Mouse (Mus musculus) liver, embryonic 13.5 days (tissue): ENCODE results near the gene Kdm1a. TPM values are rescaled to one million over a fixed set of nuclear protein-coding genes. Genes with fewer than 3 reads are reported as not detected.

ENCODE experiments used
- ATAC-seq: fragments of 200-750 bp; cut with Nextera tagmentation; 2 replicates; pipeline ENCODE4 v1.8.0; 2017; ENCODE audit warnings: low read depth, mild to moderate bottlenecking, moderate number of reproducible peaks, moderate library complexity
- DNase-seq: peaks from one replicate; pipeline ENCODE4 v3.0.0; 2022
- H3K27ac ChIP-seq: fragments of 300-500 bp; sonication (generic); 2 replicates; pipeline ENCODE4 v1.5.1; 2015; ENCODE audit warnings: moderate library complexity, mild to moderate bottlenecking, inconsistent platforms
- H3K27me3 ChIP-seq: fragments of 300-500 bp; sonication (generic); 2 replicates; pipeline ENCODE4 v1.6.1; 2015; ENCODE audit warnings: mild to moderate bottlenecking, inconsistent platforms
- H3K36me3 ChIP-seq: fragments of 300-500 bp; sonication (generic); 2 replicates; pipeline ENCODE4 v1.6.1; 2015; ENCODE audit warnings: mild to moderate bottlenecking, inconsistent platforms
- H3K4me1 ChIP-seq: fragments of 300-500 bp; sonication (generic); replicated peaks from 2 replicates; pipeline ENCODE4 v1.6.1; 2015; ENCODE audit warnings: inconsistent platforms
- H3K4me2 ChIP-seq: fragments of 300-500 bp; sonication (generic); 2 replicates; pipeline ENCODE4 v1.6.1; 2015; ENCODE audit warnings: inconsistent platforms, mild to moderate bottlenecking, moderate library complexity
- H3K4me3 ChIP-seq: fragments of 300-500 bp; sonication (generic); replicated peaks from 2 replicates; pipeline ENCODE4 v1.5.1; 2015; ENCODE audit warnings: mild to moderate bottlenecking, inconsistent platforms
- H3K9ac ChIP-seq: fragments of 300-500 bp; sonication (generic); 2 replicates; pipeline ENCODE4 v1.6.1; 2015; ENCODE audit warnings: mild to moderate bottlenecking, inconsistent platforms
- H3K9me3 ChIP-seq: fragments of 300-500 bp; sonication (generic); replicated peaks from 2 replicates; pipeline ENCODE4 v1.6.1; 2016; ENCODE audit warnings: inconsistent platforms
- WGBS: fragments of 180-500 bp; shearing (Covaris S2); methylation state at CpG from one replicate; pipeline ENCODE4 v1.1.7; 2015; ENCODE audit not compliant: insufficient replicate concordance; 5-methylcytosine and 5-hydroxymethylcytosine counted together
- polyA plus RNA-seq: library from polyadenylated mRNA; unstranded; fragments of >200 nt; fragmentation: Nextera tagmentation; extraction: Ambion mirVana; gene quantifications from 2 replicates; pipeline ENCODE4 v1.2.1, GENCODE M21; 2015

The Kdm1a gene
- polyA plus RNA-seq, 1 experiment from 2014 or later = 11.8 TPM

- no peak overlapping the region for H3K4me3 ChIP-seq
- H3K9ac ChIP-seq = no peak overlapping the region
- no peaks in the 10 kb centered on the region for H3K36me3 ChIP-seq
- no peak for DNase-seq
- ATAC-seq = no peak
- no peaks in the 10 kb centered on the region for H3K9me3 ChIP-seq
- no peak overlapping the region for H3K4me2 ChIP-seq
- H3K27me3 ChIP-seq = peaks cover 33% of the 10 kb centered on the region
- H3K4me1 ChIP-seq = peaks cover 9% of the 10 kb centered on the region
- H3K27ac ChIP-seq = no peak overlapping the region
These were observed 33.5 kb upstream of the Kdm1a start for GRCm38 (mm10) chr4:136635995-136636394.

- DNase-seq = no peak
- WGBS = 84% methylated on average over 11 of the region's 11 CpGs
These were observed 28.9 kb upstream of the Kdm1a start for GRCm38 (mm10) chr4:136631237-136631994.

GRCm38 (mm10) chr4:136626590-136626989 is 24.1 kb upstream of the Kdm1a start:
- no peak for DNase-seq
- H3K36me3 ChIP-seq = no peaks in the 10 kb centered on the region
- H3K4me2 ChIP-seq = no peak overlapping the region
- WGBS = 20% methylated on average over 6 of the region's 6 CpGs
- no peak overlapping the region for H3K27ac ChIP-seq
- H3K27me3 ChIP-seq = no peaks in the 10 kb centered on the region
- H3K9me3 ChIP-seq = no peaks in the 10 kb centered on the region
- no peak for ATAC-seq
- H3K4me1 ChIP-seq = no peaks in the 10 kb centered on the region
- no peak overlapping the region for H3K9ac ChIP-seq
- no peak overlapping the region for H3K4me3 ChIP-seq

More at GRCm38 (mm10) chr4:136631237-136631994, 28.9 kb upstream of the Kdm1a start:
- no peak overlapping the region for H3K4me2 ChIP-seq
- H3K36me3 ChIP-seq = no peaks in the 10 kb centered on the region
- no peak overlapping the region for H3K4me3 ChIP-seq
- no peaks in the 10 kb centered on the region for H3K9me3 ChIP-seq
- H3K27ac ChIP-seq = no peak overlapping the region
- ATAC-seq = no peak
- H3K27me3 ChIP-seq = peaks cover 3% of the 10 kb centered on the region
- no peaks in the 10 kb centered on the region for H3K4me1 ChIP-seq
- H3K9ac ChIP-seq = no peak overlapping the region

GRCm38 (mm10) chr4:136622388-136622787 is 19.9 kb upstream of the Kdm1a start, which contains the start of gene Lactbl1:
TSS of gene Lactbl1 (plus strand) at chr4:136622621.
- H3K9ac ChIP-seq = no peak within 1 kb of the TSS
- H3K4me1 ChIP-seq = no peaks in the 10 kb centered on the region
- no peak within 1 kb of the TSS for H3K4me2 ChIP-seq
- no peaks in the 10 kb centered on the region for H3K27me3 ChIP-seq
- no peaks in the 10 kb centered on the region for H3K36me3 ChIP-seq
- WGBS = 55% methylated on average over 6 of the region's 6 CpGs
- DNase-seq = no peak
- H3K27ac ChIP-seq = no peak within 1 kb of the TSS
- ATAC-seq = no peak
- no peak within 1 kb of the TSS for H3K4me3 ChIP-seq
- no peaks in the 10 kb centered on the region for H3K9me3 ChIP-seq

GRCm38 (mm10) chr4:136621956-136622355 is 19.4 kb upstream of the Kdm1a start:
- H3K4me3 ChIP-seq = no peak overlapping the region
- H3K27ac ChIP-seq = no peak overlapping the region
- H3K4me2 ChIP-seq = no peak overlapping the region
- H3K9me3 ChIP-seq = no peaks in the 10 kb centered on the region
- H3K4me1 ChIP-seq = no peaks in the 10 kb centered on the region
- no peaks in the 10 kb centered on the region for H3K36me3 ChIP-seq
- ATAC-seq (no peak), DNase-seq (no peak)
- H3K9ac ChIP-seq = no peak overlapping the region
- 47% methylated on average over 5 of the region's 5 CpGs for WGBS
- no peaks in the 10 kb centered on the region for H3K27me3 ChIP-seq

- Histone ChIP-seq H3K27ac (no peak overlapping the region), H3K9me3 (no peaks in the 10 kb centered on the region), H3K9ac (no peak overlapping the region), H3K4me3 (no peak overlapping the region), H3K4me1 (no peaks in the 10 kb centered on the region), H3K36me3 (no peaks in the 10 kb centered on the region), H3K27me3 (no peaks in the 10 kb centered on the region), H3K4me2 (no peak overlapping the region)
- 4% methylated on average over 1 of the region's 1 CpGs for WGBS
- DNase-seq = no peak
- ATAC-seq = no peak
These were observed 18.8 kb upstream of the Kdm1a start for GRCm38 (mm10) chr4:136621336-136621735.

- Histone ChIP-seq H3K4me3 (no peak overlapping the region), H3K4me1 (no peaks in the 10 kb centered on the region), H3K9me3 (no peaks in the 10 kb centered on the region), H3K27ac (no peak overlapping the region), H3K4me2 (no peak overlapping the region), H3K27me3 (no peaks in the 10 kb centered on the region), H3K9ac (no peak overlapping the region), H3K36me3 (no peaks in the 10 kb centered on the region)
- ATAC-seq = no peak
- WGBS = 53% methylated on average over 7 of the region's 7 CpGs
- no peak for DNase-seq
These were observed 11.1 kb upstream of the Kdm1a start for GRCm38 (mm10) chr4:136613657-136614056.

GRCm38 (mm10) chr4:136610387-136610856 is 7.9 kb upstream of the Kdm1a start, which contains the start of gene Tex46:
TSS of gene Tex46 (plus strand) at chr4:136610437.
- Histone ChIP-seq H3K27ac (no peak within 1 kb of the TSS), H3K4me3 (no peak within 1 kb of the TSS), H3K4me1 (no peaks in the 10 kb centered on the region), H3K9me3 (no peaks in the 10 kb centered on the region), H3K4me2 (no peak within 1 kb of the TSS), H3K36me3 (no peaks in the 10 kb centered on the region), H3K27me3 (no peaks in the 10 kb centered on the region), H3K9ac (no peak within 1 kb of the TSS)
- DNase-seq = no peak
- WGBS = 48% methylated on average over 4 of the region's 4 CpGs
- ATAC-seq = no peak

- Histone ChIP-seq H3K27me3 (no peaks in the 10 kb centered on the region), H3K4me3 (no peak overlapping the region), H3K4me2 (no peak overlapping the region), H3K36me3 (no peaks in the 10 kb centered on the region), H3K4me1 (peaks cover 13% of the 10 kb centered on the region), H3K9me3 (no peaks in the 10 kb centered on the region), H3K27ac (no peak overlapping the region), H3K9ac (no peak overlapping the region)
- 84% methylated on average over 19 of the region's 19 CpGs for WGBS
- ATAC-seq = no peak
- DNase-seq = no peak
These were observed 3.4 kb upstream of the Kdm1a start for GRCm38 (mm10) chr4:136605756-136606485.

GRCm38 (mm10) chr4:136602018-136602554 is 437 bp downstream of the Kdm1a start:
- whole genome bisulfite sequencing = under 1% methylated on average over 60 of the region's 68 CpGs

GRCm38 (mm10) chr4:136601476-136601875 is 1.0 kb downstream of the Kdm1a start:
- WGBS = 2% methylated on average over 13 of the region's 13 CpGs
- peaks cover 36% of the 10 kb centered on the region for H3K4me1 ChIP-seq
- no peaks in the 10 kb centered on the region for H3K9me3 ChIP-seq
- H3K27ac ChIP-seq = peak overlapping the region; percentile 86
- H3K27me3 ChIP-seq = no peaks in the 10 kb centered on the region
- H3K4me3 ChIP-seq = peak overlapping the region; percentile 96
- no peaks in the 10 kb centered on the region for H3K36me3 ChIP-seq
- peak overlapping the region; percentile 69 for H3K4me2 ChIP-seq
- ATAC-seq = 0 out of 2 replicates have a peak, but pooled peaks have one; percentile 3
- peak overlapping the region; percentile 99 for H3K9ac ChIP-seq
- DNase-seq = peak; percentile 23

More at GRCm38 (mm10) chr4:136602018-136602554, 437 bp downstream of the Kdm1a start:
- no peaks in the 10 kb centered on the region for H3K36me3 ChIP-seq
- peak; percentile 71 for ATAC-seq
- H3K27ac ChIP-seq = peak overlapping the region; percentile 86
- no peaks in the 10 kb centered on the region for H3K27me3 ChIP-seq
- H3K9me3 ChIP-seq = no peaks in the 10 kb centered on the region
- peak; percentile 42 for DNase-seq
- H3K9ac ChIP-seq = peak overlapping the region; percentile 99
- peak overlapping the region; percentile 69 for H3K4me2 ChIP-seq
- H3K4me3 ChIP-seq = peak overlapping the region; percentile 96
- H3K4me1 ChIP-seq = peaks cover 36% of the 10 kb centered on the region
